Mouse (Mus musculus) heart, embryonic 14.5 days (tissue): Measurements from ENCODE around the gene Plekhg3. TPM values are rescaled to one million over a fixed set of nuclear protein-coding genes. Genes with fewer than 3 reads are reported as not detected.

Experiments used
- ATAC-seq: fragments of 200-750 bp; cut with Nextera tagmentation; 2 replicates; pipeline ENCODE4 v1.8.0; 2017; ENCODE audit warnings: low read depth, moderate TSS enrichment; ENCODE audit not compliant: insufficient number of reproducible peaks, insufficient read depth, low FRiP score
- H3K27ac ChIP-seq, 2 experiments: fragments of 200-500 bp in 1 of 2; fragments of 300-500 bp in 1 of 2; sonication (generic) in 1 of 2; replicated peaks in 1 of 2; 2 replicates each; pipeline ENCODE4 v1.5.1; 2012 to 2014; ENCODE audit warnings: low read depth in 2 of 2, low read length in 2 of 2, control low read depth in 1 of 2, mild to moderate bottlenecking in 1 of 2, mixed read lengths in 1 of 2; ENCODE audit not compliant: control insufficient read depth in 1 of 2, insufficient read depth in 1 of 2
- H3K27me3 ChIP-seq: fragments of 300-500 bp; sonication (generic); 2 replicates; pipeline ENCODE4 v1.6.1; 2014; ENCODE audit warnings: mild to moderate bottlenecking, low read length, control low read depth; ENCODE audit not compliant: control insufficient read depth, insufficient read depth
- H3K36me3 ChIP-seq: fragments of 300-500 bp; sonication (generic); 2 replicates; pipeline ENCODE4 v1.6.1; 2014; ENCODE audit warnings: mild to moderate bottlenecking, control low read depth, low read length, mixed read lengths; ENCODE audit not compliant: control insufficient read depth, insufficient read depth
- H3K4me1 ChIP-seq, 2 experiments: fragments of 200-500 bp in 1 of 2; fragments of 300-500 bp in 1 of 2; sonication (generic) in 1 of 2; 2 replicates each; pipeline ENCODE4 v1.6.1; 2012 to 2014; ENCODE audit warnings: low read length in 2 of 2, control low read depth in 1 of 2, mixed read lengths in 1 of 2; ENCODE audit not compliant: control insufficient read depth in 2 of 2, insufficient read depth in 2 of 2
- H3K4me2 ChIP-seq: fragments of 300-500 bp; sonication (generic); 2 replicates; pipeline ENCODE4 v1.6.1; 2014; ENCODE audit warnings: mild to moderate bottlenecking, low read length
- H3K4me3 ChIP-seq, 2 experiments: fragments of 200-500 bp in 1 of 2; fragments of 300-500 bp in 1 of 2; sonication (generic) in 1 of 2; 2 replicates each; pipeline ENCODE4 v1.5.1; 2012 to 2014; ENCODE audit warnings: low read length in 2 of 2, mild to moderate bottlenecking in 2 of 2, control low read depth in 1 of 2, low read depth in 1 of 2, moderate library complexity in 1 of 2; ENCODE audit not compliant: control insufficient read depth in 1 of 2, insufficient read depth in 1 of 2
- H3K9ac ChIP-seq: fragments of 300-500 bp; sonication (generic); 2 replicates; pipeline ENCODE4 v1.6.1; 2014; ENCODE audit warnings: mild to moderate bottlenecking, low read length
- H3K9me3 ChIP-seq: fragments of 300-500 bp; sonication (generic); 2 replicates; pipeline ENCODE4 v1.6.1; 2016; ENCODE audit warnings: low read length, control low read depth; ENCODE audit not compliant: control insufficient read depth
- WGBS: fragments of 180-500 bp; shearing (Covaris S2); extraction: QIAGEN DNeasy Blood & Tissue Kit; methylation state at CpG from one replicate; pipeline ENCODE4 v1.1.7; 2014; 5-methylcytosine and 5-hydroxymethylcytosine counted together
- polyA plus RNA-seq: library from polyadenylated mRNA; unstranded; fragments of >200 nt; fragmentation: Nextera tagmentation; extraction: Ambion mirVana; gene quantifications from 2 replicates; pipeline ENCODE4 v1.2.1, GENCODE M21; 2014

Plekhg3 gene
- polyA plus RNA-seq, 1 experiment from 2014 or later = 7.5 TPM

GRCm38 (mm10) chr12:76562196-76562595 lies 31.5 kb downstream of the Plekhg3 start:
- H3K9me3 ChIP-seq = no peaks in the 10 kb centered on the region
- WGBS = 85% methylated on average over 4 of the region's 4 CpGs
- H3K9ac ChIP-seq = no peak overlapping the region
- no peak overlapping the region for H3K4me2 ChIP-seq
- no peak overlapping the region for H3K4me3 ChIP-seq
- H3K4me1 ChIP-seq = peaks cover 0 to 3% of the 10 kb centered on the region in 2 experiments; a peak in 3 of 4 replicates
- no peak overlapping the region for H3K27ac ChIP-seq
- no peaks in the 10 kb centered on the region for H3K27me3 ChIP-seq
- H3K36me3 ChIP-seq = peaks cover 75% of the 10 kb centered on the region
- ATAC-seq = no peak

- no peak for ATAC-seq
- Histone ChIP-seq H3K36me3 (peaks cover 73% of the 10 kb centered on the region), H3K9ac (no peak overlapping the region)
These were observed 35.6 kb downstream of the Plekhg3 start for GRCm38 (mm10) chr12:76566284-76566683.

GRCm38 (mm10) chr12:76570221-76570940 lies 39.7 kb downstream of the Plekhg3 start:
- WGBS = 66% methylated on average over 9 of the region's 9 CpGs
- H3K27ac ChIP-seq = no peak overlapping the region
- H3K36me3 ChIP-seq = peaks cover 74% of the 10 kb centered on the region
- no peak overlapping the region for H3K4me2 ChIP-seq
- ATAC-seq = no peak
- no peak overlapping the region for H3K4me3 ChIP-seq
- H3K27me3 ChIP-seq = no peaks in the 10 kb centered on the region
- no peaks in the 10 kb centered on the region for H3K9me3 ChIP-seq
- H3K4me1 ChIP-seq = peaks cover 2 to 6% of the 10 kb centered on the region in 2 experiments; a peak in 2 of 4 replicates
- no peak overlapping the region for H3K9ac ChIP-seq

More at GRCm38 (mm10) chr12:76566284-76566683, 35.6 kb downstream of the Plekhg3 start:
- WGBS = 85% methylated on average over 10 of the region's 10 CpGs
- Histone ChIP-seq H3K27me3 (no peaks in the 10 kb centered on the region), H3K4me1 (peaks cover 2 to 6% of the 10 kb centered on the region in 2 experiments; a peak in 2 of 4 replicates), H3K4me2 (no peak overlapping the region), H3K27ac (no peak overlapping the region; a peak in 1 of 4 replicates), H3K4me3 (no peak overlapping the region), H3K9me3 (no peaks in the 10 kb centered on the region)

- H3K27me3 ChIP-seq = no peaks in the 10 kb centered on the region
- peaks cover 74% of the 10 kb centered on the region for H3K36me3 ChIP-seq
- peaks cover 2 to 6% of the 10 kb centered on the region in 2 experiments; a peak in 2 of 4 replicates for H3K4me1 ChIP-seq
- H3K4me3 ChIP-seq = no peak overlapping the region
- 83% methylated on average over 10 of the region's 10 CpGs for WGBS
- no peak overlapping the region for H3K27ac ChIP-seq
- H3K9me3 ChIP-seq = no peaks in the 10 kb centered on the region
- no peak overlapping the region for H3K4me2 ChIP-seq
- H3K9ac ChIP-seq = no peak overlapping the region
- no peak for ATAC-seq
These were observed 40.6 kb downstream of the Plekhg3 start for GRCm38 (mm10) chr12:76571266-76571665.

GRCm38 (mm10) chr12:76572261-76573251 lies 41.9 kb downstream of the Plekhg3 start:
- Histone ChIP-seq H3K9me3 (no peaks in the 10 kb centered on the region), H3K27me3 (no peaks in the 10 kb centered on the region), H3K4me2 (no peak overlapping the region), H3K9ac (no peak overlapping the region), H3K36me3 (peaks cover 74% of the 10 kb centered on the region), H3K27ac (no peak overlapping the region), H3K4me3 (no peak overlapping the region), H3K4me1 (peaks cover 2 to 6% of the 10 kb centered on the region in 2 experiments; a peak in 2 of 4 replicates)
- no peak for ATAC-seq
- WGBS = 78% methylated on average over 26 of the region's 27 CpGs

GRCm38 (mm10) chr12:76573381-76573780 lies 42.7 kb downstream of the Plekhg3 start:
- no peak for ATAC-seq
- peaks cover 2 to 6% of the 10 kb centered on the region in 2 experiments; a peak in 2 of 4 replicates for H3K4me1 ChIP-seq
- H3K4me3 ChIP-seq = no peak overlapping the region
- no peaks in the 10 kb centered on the region for H3K9me3 ChIP-seq
- WGBS = 85% methylated on average over 6 of the region's 6 CpGs
- H3K27ac ChIP-seq = no peak overlapping the region
- H3K27me3 ChIP-seq = no peaks in the 10 kb centered on the region
- H3K36me3 ChIP-seq = peaks cover 78% of the 10 kb centered on the region
- no peak overlapping the region for H3K4me2 ChIP-seq
- H3K9ac ChIP-seq = no peak overlapping the region

GRCm38 (mm10) chr12:76574815-76575214 lies 44.1 kb downstream of the Plekhg3 start:
- Histone ChIP-seq H3K4me2 (no peak overlapping the region), H3K4me3 (no peak overlapping the region), H3K27me3 (no peaks in the 10 kb centered on the region), H3K4me1 (peaks cover 2 to 6% of the 10 kb centered on the region in 2 experiments; a peak in 2 of 4 replicates), H3K36me3 (peaks cover 92% of the 10 kb centered on the region), H3K9me3 (no peaks in the 10 kb centered on the region), H3K9ac (no peak overlapping the region), H3K27ac (no peak overlapping the region)
- 95% methylated on average over 6 of the region's 6 CpGs for WGBS
- ATAC-seq = no peak
